Mouse (Mus musculus): ENCODE measurements around the gene Ccl1. TPM values are rescaled to one million over a fixed set of nuclear protein-coding genes. Genes with fewer than 3 reads are reported as not detected.
A peak's percentile ranks its signal among the peaks of the same experiment; 100 is the strongest.

Ccl1 gene
- polyA plus RNA-seq, 1 experiment from 2014 or later, result not detected

DNA sequence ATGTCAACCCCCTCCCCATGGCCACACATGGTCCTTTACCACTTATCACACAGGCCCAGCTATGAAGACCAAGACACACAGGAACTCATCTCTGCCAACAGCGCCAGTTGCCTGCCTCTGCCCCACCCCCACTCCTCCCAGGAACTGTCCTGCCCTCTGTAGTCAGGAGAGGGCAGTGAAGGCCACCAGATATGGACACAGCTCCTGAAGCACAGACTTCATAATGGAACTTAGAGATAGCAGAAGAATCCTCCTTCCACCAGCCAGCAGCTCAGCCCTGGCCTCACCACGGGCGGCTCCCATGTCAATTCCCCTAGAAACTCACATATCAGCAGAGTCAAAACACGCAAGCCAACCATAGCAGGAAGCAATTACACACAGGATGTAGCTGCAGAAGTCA lies 49.9 kb downstream of the Ccl1 start:
- Histone ChIP-seq H3K4me2 (no peak overlapping the region), H3K27me3 (replicated peaks) (peaks cover 75% of the 10 kb centered on the region), H3K4me1 (no peaks in the 10 kb centered on the region), H3K27ac (replicated peaks) (no peak overlapping the region), H3K4me3 (no peak overlapping the region), H3K9ac (no peak overlapping the region), H3K36me3 (no peaks in the 10 kb centered on the region), H3K9me3 (no peaks in the 10 kb centered on the region)
- 5% methylated on average over 4 of the region's 4 CpGs for WGBS
- no peak for ATAC-seq (ENCODE audit: extremely low read depth, insufficient number of reproducible peaks, low FRiP score, low TSS enrichment)

DNA sequence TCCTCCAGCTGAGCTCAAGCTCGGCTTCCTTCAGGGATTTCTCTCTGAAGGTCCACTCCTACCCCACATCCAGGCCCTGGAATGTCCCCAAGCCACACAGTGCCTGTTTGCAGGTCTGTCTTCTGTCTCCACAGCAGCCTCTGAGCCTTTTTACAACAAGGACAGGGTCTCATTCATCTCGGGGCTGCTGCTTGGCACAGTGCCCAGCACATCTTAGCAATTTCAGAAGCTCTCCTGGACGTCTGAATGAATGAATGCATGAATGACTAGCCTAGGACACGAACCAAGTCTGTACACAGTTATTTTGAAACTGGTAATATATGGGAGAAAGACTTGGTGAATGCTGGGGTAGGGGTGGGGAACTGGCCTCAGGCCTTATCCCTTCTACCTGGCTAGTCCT lies 52.1 kb downstream of the Ccl1 start:
- Histone ChIP-seq H3K27me3 (replicated peaks) (peaks cover 58% of the 10 kb centered on the region), H3K9me3 (no peaks in the 10 kb centered on the region), H3K9ac (no peak overlapping the region), H3K4me1 (no peaks in the 10 kb centered on the region), H3K4me3 (no peak overlapping the region), H3K4me2 (no peak overlapping the region), H3K27ac (replicated peaks) (no peak overlapping the region), H3K36me3 (no peaks in the 10 kb centered on the region)
- 19% methylated on average over 4 of the region's 4 CpGs for WGBS
- ATAC-seq (ENCODE audit: extremely low read depth, insufficient number of reproducible peaks, low FRiP score, low TSS enrichment), result no peak

DNA sequence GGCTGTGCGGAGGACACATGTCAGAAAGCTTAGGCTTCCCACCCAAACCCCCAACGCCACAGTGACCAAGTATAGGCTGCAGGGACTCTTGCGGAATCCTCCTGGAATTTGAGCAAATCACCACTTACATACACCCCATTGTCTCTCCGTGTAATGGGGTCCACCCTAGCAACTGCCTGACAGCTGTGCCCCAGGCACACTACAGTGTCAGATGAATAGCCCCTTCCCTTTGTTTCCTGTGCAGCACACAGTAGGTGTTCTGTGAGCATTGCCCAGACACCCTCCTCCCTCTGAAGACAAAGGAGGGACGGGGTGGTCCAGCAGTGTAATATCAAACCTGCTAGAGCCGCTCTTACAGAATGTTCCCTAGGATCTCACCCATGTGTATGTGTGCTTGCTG lies 54.2 kb downstream of the Ccl1 start:
- Histone ChIP-seq H3K4me1 (no peaks in the 10 kb centered on the region), H3K36me3 (no peaks in the 10 kb centered on the region), H3K27me3 (replicated peaks) (peaks cover 38% of the 10 kb centered on the region), H3K27ac (replicated peaks) (no peak overlapping the region), H3K4me2 (no peak overlapping the region), H3K9ac (no peak overlapping the region), H3K9me3 (no peaks in the 10 kb centered on the region), H3K4me3 (no peak overlapping the region)
- no peak for ATAC-seq (ENCODE audit: extremely low read depth, insufficient number of reproducible peaks, low FRiP score, low TSS enrichment)
- WGBS, result 68% methylated on average over 6 of the region's 6 CpGs

DNA sequence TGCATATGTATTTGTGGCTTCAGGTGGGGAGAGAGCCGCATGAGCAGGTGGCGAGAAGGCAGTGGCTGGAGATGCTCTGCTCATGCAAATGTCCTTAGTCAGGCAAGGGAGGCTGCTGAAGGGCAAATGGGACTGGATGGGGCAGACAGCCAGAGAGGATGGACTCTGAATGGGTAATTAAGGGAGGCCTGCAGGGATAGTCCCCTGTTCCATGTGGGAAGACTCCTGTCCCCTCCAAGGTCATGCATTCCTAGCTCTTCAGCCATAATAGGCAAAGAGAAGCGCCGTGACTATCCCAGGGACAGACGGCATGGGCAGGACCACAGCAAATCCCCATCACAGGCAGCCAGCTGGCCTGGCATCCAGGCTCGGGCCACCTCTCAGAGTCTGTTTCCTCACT lies 55.5 kb downstream of the Ccl1 start:
- Histone ChIP-seq H3K9me3 (no peaks in the 10 kb centered on the region), H3K36me3 (no peaks in the 10 kb centered on the region), H3K9ac (no peak overlapping the region), H3K4me3 (no peak overlapping the region), H3K27ac (replicated peaks) (no peak overlapping the region), H3K4me2 (no peak overlapping the region), H3K4me1 (no peaks in the 10 kb centered on the region), H3K27me3 (replicated peaks) (peaks cover 33% of the 10 kb centered on the region)
- ATAC-seq (ENCODE audit: extremely low read depth, insufficient number of reproducible peaks, low FRiP score, low TSS enrichment), result no peak
- 74% methylated on average over 6 of the region's 6 CpGs for WGBS

GRCm38 (mm10) chr11:82237439-82237838 lies 68.1 kb downstream of the Ccl1 start:
- H3K4me2 ChIP-seq, result no peak overlapping the region
- 56% methylated on average over 5 of the region's 5 CpGs for WGBS
- H3K9ac ChIP-seq, result no peak overlapping the region
- no peaks in the 10 kb centered on the region for H3K4me1 ChIP-seq
- no peak overlapping the region for H3K4me3 ChIP-seq
- no peaks in the 10 kb centered on the region for H3K9me3 ChIP-seq
- no peaks in the 10 kb centered on the region for H3K36me3 ChIP-seq
- no peak overlapping the region for H3K27ac ChIP-seq (replicated peaks)
- H3K27me3 ChIP-seq (replicated peaks), result peaks cover 44% of the 10 kb centered on the region
- no peak for ATAC-seq (ENCODE audit: extremely low read depth, insufficient number of reproducible peaks, low FRiP score, low TSS enrichment)

- H3K9me3 ChIP-seq, result no peaks in the 10 kb centered on the region
- no peak overlapping the region for H3K4me3 ChIP-seq
- no peak overlapping the region for H3K27ac ChIP-seq (replicated peaks)
- H3K27me3 ChIP-seq (replicated peaks), result peaks cover 54% of the 10 kb centered on the region
- no peak for ATAC-seq (ENCODE audit: extremely low read depth, insufficient number of reproducible peaks, low FRiP score, low TSS enrichment)
- H3K4me1 ChIP-seq, result no peaks in the 10 kb centered on the region
- H3K9ac ChIP-seq, result peak overlapping the region; percentile 3; the same call in 1 of the 2 replicates
- 29% methylated on average over 2 of the region's 2 CpGs for WGBS
- H3K36me3 ChIP-seq, result no peaks in the 10 kb centered on the region
- H3K4me2 ChIP-seq, result no peak overlapping the region
Measured at GRCm38 (mm10) chr11:82235551-82236207, 69.8 kb downstream of the Ccl1 start.

DNA sequence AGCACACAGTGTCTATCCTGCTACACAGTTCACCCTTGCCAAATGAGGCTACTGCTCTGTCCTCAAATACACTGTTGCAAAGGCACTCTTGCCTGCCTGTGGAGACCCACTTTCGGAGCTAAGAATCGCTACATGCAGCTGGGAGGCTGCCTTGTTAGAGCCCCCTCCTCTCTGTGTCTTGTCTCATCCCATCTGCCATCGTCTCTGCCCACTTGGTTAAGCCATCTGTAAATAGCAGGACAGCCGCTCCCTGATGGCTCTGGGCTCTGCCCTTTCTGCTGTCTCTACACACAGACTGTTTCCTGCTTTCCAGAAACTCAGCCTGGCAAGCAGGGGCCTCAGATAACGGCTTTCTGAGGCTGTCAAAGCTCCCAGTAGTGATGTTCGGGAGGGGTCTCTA lies 71.5 kb downstream of the Ccl1 start:
- Histone ChIP-seq H3K9me3 (no peaks in the 10 kb centered on the region), H3K27me3 (replicated peaks) (peaks cover 67% of the 10 kb centered on the region)
- 35% methylated on average over 6 of the region's 6 CpGs for WGBS

GRCm38 (mm10) chr11:82226976-82227375 lies 78.5 kb downstream of the Ccl1 start:
- WGBS, result 77% methylated on average over 9 of the region's 9 CpGs
- H3K4me1 ChIP-seq, result no peaks in the 10 kb centered on the region
- no peaks in the 10 kb centered on the region for H3K9me3 ChIP-seq

More for the DNA sequence above, 71.5 kb downstream of the Ccl1 start:
- H3K36me3 ChIP-seq, result no peaks in the 10 kb centered on the region
- no peaks in the 10 kb centered on the region for H3K4me1 ChIP-seq
- no peak for ATAC-seq (ENCODE audit: extremely low read depth, insufficient number of reproducible peaks, low FRiP score, low TSS enrichment)
- no peak overlapping the region for H3K4me3 ChIP-seq
- no peak overlapping the region for H3K4me2 ChIP-seq
- H3K9ac ChIP-seq, result no peak overlapping the region
- H3K27ac ChIP-seq (replicated peaks), result no peak overlapping the region

DNA sequence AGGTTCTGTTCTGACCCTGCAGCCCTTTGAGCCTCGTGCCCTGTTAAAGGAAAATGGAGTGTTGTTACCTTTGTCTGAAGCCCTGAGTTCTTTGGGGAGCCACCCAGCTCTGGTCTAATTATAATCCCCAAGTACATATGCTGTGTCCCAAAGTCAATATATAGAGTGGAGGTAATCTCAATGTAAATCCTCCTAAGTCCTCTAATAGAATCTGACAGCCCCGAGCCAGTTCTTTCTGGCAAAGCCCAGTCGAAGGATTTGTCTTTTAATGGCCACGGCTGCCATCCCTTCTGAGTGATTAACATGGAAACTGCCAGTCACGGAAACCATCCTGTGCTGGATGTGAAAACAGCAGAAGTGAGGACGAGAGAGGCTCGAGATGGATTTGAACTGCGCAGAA lies 79.6 kb downstream of the Ccl1 start:
- Histone ChIP-seq H3K4me3 (no peak overlapping the region), H3K36me3 (no peaks in the 10 kb centered on the region), H3K4me1 (no peaks in the 10 kb centered on the region), H3K9me3 (no peaks in the 10 kb centered on the region), H3K9ac (no peak overlapping the region), H3K27ac (replicated peaks) (no peak overlapping the region), H3K27me3 (replicated peaks) (peaks cover 44% of the 10 kb centered on the region), H3K4me2 (no peak overlapping the region)
- 73% methylated on average over 8 of the region's 8 CpGs for whole genome bisulfite sequencing
- ATAC-seq (ENCODE audit: extremely low read depth, insufficient number of reproducible peaks, low FRiP score, low TSS enrichment), result no peak

More at GRCm38 (mm10) chr11:82226976-82227375, 78.5 kb downstream of the Ccl1 start:
- Histone ChIP-seq H3K27me3 (replicated peaks) (peaks cover 52% of the 10 kb centered on the region), H3K9ac (no peak overlapping the region), H3K27ac (replicated peaks) (no peak overlapping the region), H3K36me3 (no peaks in the 10 kb centered on the region), H3K4me2 (no peak overlapping the region), H3K4me3 (no peak overlapping the region)
- no peak for ATAC-seq (ENCODE audit: extremely low read depth, insufficient number of reproducible peaks, low FRiP score, low TSS enrichment)

DNA sequence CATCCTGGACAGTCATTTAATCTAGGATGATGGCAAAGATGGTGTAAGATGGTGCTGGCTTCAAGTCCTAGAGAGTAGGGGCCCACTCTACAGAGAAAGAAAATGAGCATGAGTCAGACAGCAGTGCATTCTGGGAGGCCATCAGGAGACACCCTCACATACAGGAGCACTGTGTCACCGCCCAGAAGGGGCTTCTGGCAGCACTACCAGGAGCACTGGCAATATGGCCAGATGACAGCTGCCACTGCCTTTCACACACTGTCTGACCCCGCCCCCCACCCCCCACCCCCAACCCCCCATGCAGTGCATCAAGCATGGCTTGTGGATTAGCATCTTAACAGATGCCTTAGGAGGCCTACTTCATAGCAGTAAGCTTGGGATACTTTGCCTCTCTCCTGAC lies 89.0 kb downstream of the Ccl1 start:
- no peak overlapping the region for H3K4me3 ChIP-seq
- WGBS, result 20% methylated on average over 1 of the region's 2 CpGs
- H3K27ac ChIP-seq (replicated peaks), result no peak overlapping the region
- no peak overlapping the region for H3K9ac ChIP-seq
- no peak overlapping the region for H3K4me2 ChIP-seq
- H3K4me1 ChIP-seq, result no peaks in the 10 kb centered on the region
- H3K36me3 ChIP-seq, result no peaks in the 10 kb centered on the region
- no peak for ATAC-seq (ENCODE audit: extremely low read depth, insufficient number of reproducible peaks, low FRiP score, low TSS enrichment)
- no peaks in the 10 kb centered on the region for H3K9me3 ChIP-seq
- no peaks in the 10 kb centered on the region for H3K27me3 ChIP-seq (replicated peaks)

GRCm38 (mm10) chr11:82214405-82214804 lies 91.1 kb downstream of the Ccl1 start:
- Histone ChIP-seq H3K36me3 (no peaks in the 10 kb centered on the region), H3K4me2 (no peak overlapping the region), H3K4me3 (no peak overlapping the region), H3K27me3 (replicated peaks) (no peaks in the 10 kb centered on the region), H3K9me3 (no peaks in the 10 kb centered on the region), H3K4me1 (no peaks in the 10 kb centered on the region), H3K27ac (replicated peaks) (no peak overlapping the region), H3K9ac (no peak overlapping the region)
- no peak for ATAC-seq (ENCODE audit: extremely low read depth, insufficient number of reproducible peaks, low FRiP score, low TSS enrichment)
- WGBS, result 52% methylated on average over 4 of the region's 4 CpGs

GRCm38 (mm10) chr11:82206960-82207488 lies 98.5 kb downstream of the Ccl1 start:
- WGBS, result 81% methylated on average over 2 of the region's 2 CpGs
- no peak for ATAC-seq (ENCODE audit: extremely low read depth, insufficient number of reproducible peaks, low FRiP score, low TSS enrichment)
- Histone ChIP-seq H3K9me3 (no peaks in the 10 kb centered on the region), H3K4me1 (no peaks in the 10 kb centered on the region), H3K4me3 (no peak overlapping the region), H3K9ac (no peak overlapping the region), H3K27me3 (replicated peaks) (peaks cover under 1% of the 10 kb centered on the region; the same call in 1 of the 2 replicates), H3K36me3 (no peaks in the 10 kb centered on the region), H3K27ac (replicated peaks) (no peak overlapping the region), H3K4me2 (no peak overlapping the region)
